Mouse (Mus musculus) T-helper 2 cell (primary cell): ENCODE data around the gene Zmiz1.

Experiments
- in situ Hi-C: fragments of 300-600 bp; cut with MboI, MseI; formaldehyde crosslinking; loops from one replicate; pipeline ENCODE4 v1.15.1; 2025; ENCODE audit warnings: high pct_unique_total_duplicates

Gene Zmiz1

DNA sequence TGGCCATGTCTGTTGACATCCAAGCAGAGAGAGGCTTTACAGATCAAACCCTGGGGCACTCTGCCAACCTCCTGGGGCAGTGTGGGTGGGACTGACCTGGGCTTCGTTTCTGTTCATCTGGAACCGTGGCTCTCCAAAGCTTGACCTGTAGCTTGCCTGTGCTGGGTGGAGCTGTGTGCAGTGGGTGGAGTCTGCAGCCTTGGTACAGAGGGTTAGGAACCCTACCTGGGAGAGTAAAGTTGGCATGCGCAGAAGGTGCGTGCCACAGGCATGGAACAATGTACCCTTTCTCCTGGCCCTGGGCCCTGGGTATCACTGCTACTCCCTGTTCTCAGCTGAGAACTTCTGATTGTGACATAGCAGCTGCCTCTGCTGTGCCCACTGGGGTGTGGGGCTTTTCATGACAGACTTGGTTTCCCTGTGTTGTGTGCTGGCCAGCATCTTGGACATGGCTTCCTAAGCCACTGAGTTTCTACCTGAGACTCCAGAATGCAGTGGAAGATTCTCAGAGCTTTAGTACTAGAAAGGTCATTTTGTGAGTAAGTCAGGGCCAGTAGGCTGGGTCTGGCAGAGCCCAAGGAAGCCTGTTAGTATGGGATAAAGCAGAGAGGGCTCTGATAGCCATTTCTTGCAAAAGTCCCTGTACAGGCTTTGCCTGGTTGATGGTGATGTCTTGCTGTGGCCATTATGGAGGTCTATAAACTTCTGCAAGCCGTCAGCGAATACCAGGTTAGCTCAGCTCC lies 30.5 kb downstream of the Zmiz1 start:
- in situ Hi-C loops: no loop called here

DNA sequence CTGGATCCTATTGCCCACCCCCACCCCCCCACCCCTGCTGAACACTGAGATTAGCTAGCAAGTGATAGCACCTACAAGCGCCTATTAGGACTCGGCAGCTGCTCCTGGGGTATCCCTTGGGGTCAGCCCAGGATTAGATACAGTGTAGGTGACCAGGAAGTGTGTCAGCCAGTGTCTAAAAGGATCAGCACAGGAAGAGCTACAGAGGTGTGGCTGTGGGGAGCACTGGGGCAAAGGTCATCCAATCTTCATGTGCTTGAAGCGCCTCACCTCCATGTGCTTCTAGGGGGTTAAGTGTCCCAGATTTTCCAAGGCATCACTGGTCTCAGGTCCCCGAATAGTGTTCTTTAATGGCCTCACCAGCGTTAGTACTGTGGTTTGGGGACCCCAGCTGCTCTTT lies 33.0 kb downstream of the Zmiz1 start:
- in situ Hi-C loops: no loop called here

- in situ Hi-C loops: no loop called here
Observed at GRCm38 (mm10) chr14:25492567-25493279, 33.7 kb downstream of the Zmiz1 start.

DNA sequence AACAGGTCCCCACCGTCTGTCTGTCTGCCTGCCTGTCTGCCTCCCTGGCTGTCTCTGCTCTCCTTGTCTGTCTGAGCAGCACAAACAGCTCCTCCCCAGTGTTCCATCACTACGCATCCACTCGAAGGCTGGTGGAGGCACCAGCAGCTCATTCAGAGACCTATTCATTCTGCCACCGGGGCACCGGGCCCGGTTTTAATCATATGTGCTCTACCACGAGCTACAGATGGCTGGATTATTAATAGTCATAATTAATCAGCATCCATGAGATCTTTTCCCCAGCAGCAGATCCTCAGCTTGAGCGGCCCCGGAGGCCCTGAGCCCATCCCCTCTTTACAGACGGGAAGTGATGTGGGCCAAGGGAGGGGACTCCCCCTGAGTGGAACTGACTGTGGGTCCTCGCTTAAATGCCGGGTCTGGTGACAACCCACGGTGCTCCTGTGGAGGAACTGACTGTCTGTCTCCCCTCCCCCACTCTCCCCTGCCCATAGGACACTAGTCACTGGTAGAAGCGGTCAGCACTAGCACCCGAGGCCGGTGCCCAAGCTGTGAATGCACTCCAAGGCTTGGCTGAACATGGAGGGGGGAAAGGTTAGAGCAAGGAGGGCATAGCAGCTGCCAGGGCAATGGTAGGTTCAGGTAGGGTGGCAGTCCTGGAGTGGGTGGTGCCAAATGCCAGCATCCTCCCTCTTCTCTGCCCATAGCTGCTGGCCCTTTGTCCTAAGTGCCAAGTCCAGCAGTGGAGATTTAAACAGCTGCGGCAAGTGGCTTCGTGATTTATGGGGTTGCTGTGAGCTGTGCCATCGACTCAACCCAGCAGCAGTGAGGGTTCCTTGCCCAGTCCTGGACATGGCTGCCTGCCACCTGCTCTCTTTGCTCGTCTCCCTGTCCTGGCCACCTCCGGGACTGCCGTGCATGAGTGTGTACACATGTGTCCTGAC lies 34.6 kb downstream of the Zmiz1 start:
- in situ Hi-C loops: no loop called here

DNA sequence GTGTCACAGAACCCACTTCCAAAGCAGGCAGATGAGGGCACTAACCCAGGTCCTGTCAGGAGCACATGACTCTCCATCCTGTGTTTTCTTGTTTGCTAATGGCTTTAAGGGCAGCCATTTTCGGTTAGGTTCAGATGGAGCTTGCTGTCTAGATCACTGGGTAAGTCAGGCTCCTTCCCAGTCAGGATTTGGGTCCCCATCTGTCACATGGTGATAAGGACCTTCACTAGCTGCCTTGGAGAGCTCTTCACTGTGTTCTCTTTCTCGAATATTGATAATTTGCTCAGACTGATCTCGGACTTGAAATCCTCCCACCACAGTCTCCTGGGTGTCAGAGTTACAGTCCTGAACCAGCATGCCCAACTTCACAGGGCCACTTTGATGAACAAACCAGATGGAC lies 35.8 kb downstream of the Zmiz1 start:
- in situ Hi-C loops: no loop called here

DNA sequence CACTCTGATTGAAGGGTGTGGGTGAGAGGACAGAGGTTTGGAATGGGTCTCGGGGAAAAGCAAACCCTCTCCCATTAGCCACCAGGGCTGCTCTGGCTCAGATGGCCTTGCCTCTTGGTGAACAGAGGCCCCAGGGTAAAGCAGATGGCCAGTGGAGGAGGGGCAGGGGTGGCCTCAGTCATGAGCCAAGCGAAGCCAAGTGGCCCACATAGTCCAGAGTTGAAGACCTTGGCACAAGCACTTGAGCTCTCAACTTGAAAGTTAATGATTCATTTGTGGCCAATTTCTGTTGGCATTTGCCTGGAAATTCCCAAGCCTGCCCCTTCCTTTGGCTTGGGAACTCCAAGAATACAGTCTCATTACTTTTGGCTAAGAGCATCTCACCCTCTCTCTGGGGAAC lies 37.1 kb downstream of the Zmiz1 start:
- in situ Hi-C loops: no loop called here

DNA sequence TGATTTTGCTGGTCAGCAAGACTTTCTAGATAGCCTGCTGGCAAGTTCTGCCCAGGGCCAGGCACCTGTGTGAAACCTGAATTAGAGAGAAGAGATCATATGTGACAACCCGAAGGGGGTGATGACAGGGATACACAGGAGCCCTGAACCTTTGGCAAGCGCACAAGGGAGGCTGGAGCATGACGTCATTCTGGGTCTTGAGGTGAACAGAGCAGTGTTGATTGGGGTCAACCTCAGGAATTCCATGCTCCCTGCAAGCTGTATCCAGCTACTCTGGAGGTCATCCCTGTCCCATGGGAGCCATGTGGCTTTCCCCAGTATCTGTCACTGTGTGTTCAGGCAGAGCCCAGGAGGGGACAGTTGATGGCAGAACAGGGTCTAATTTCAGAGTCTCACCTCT lies 38.0 kb downstream of the Zmiz1 start:
- in situ Hi-C loops: no loop called here

- in situ Hi-C loops: no loop called here
Observed at GRCm38 (mm10) chr14:25497596-25497995, 38.6 kb downstream of the Zmiz1 start.

GRCm38 (mm10) chr14:25498367-25498766 lies 39.4 kb downstream of the Zmiz1 start:
- in situ Hi-C loops: no loop called here

DNA sequence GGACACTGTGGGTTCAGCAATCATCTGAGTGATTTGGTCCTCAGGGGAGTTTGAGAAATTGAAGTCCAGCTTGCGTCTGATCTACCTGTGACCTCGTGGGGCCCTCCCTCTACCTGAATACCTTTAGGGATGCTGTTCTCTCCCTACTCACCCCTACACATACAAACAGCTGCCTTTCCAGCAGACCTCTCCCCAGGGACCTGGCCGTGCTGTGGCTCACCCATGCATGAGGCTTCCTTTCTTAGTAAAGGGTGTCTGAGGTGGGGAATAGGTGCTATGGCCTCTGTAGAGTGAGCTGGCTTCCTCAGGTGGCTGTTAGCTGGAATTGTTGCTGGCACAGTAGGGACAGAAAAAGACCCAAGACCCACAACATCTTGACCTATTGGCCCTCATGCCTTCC lies 40.5 kb downstream of the Zmiz1 start:
- in situ Hi-C loops: no loop called here

GRCm38 (mm10) chr14:25500511-25501120 lies 41.6 kb downstream of the Zmiz1 start:
- in situ Hi-C loops: no loop called here

DNA sequence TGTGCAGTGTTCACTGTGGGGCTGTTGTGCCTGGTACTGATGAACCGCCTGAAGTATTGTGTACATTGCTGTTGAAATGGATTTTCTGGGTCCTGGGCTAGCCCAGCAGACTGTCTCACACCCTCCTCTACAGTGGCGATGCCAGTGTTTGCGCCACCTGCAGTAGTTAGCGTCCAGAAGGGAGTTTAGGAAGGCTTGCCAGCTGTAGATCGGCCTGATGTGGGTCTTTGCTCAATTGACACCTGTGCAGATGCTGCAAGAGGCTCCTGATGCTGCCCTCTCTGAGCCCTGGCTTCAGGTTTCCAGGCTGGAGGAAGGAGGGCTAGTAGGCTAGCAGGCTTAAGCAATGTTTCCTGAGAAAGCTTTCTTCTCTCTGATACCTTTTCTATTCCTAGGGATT lies 42.5 kb downstream of the Zmiz1 start:
- in situ Hi-C loops: no loop called here

DNA sequence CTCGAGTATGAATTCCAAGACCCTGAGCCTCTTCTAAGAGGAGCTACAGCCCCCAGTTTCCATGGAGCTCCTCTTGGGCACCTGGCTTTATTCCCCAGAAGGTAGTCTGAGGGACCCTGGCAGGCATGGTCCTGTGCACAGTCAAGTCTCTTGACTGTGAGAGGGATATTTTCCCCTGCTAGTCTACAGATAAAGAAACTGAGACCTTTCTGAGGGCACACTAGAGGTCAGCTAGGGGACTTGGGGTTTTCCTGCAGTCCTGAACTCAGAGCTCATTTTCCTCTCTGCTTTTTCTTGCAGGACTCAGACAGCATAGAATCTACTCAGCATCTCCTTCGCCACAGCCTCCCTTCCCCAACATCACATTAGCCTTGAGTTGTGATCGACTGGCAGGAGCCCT lies 43.4 kb downstream of the Zmiz1 start:
- in situ Hi-C loops: no loop called here

GRCm38 (mm10) chr14:25504241-25504640 lies 45.3 kb downstream of the Zmiz1 start:
- in situ Hi-C loops: no loop called here

GRCm38 (mm10) chr14:25505201-25505671 lies 46.3 kb downstream of the Zmiz1 start:
- in situ Hi-C loops: no loop called here

GRCm38 (mm10) chr14:25508111-25508756 lies 49.2 kb downstream of the Zmiz1 start:
- in situ Hi-C loops: no loop called here

- in situ Hi-C loops: no loop called here
Observed at GRCm38 (mm10) chr14:25508757-25509139, 49.8 kb downstream of the Zmiz1 start.

DNA sequence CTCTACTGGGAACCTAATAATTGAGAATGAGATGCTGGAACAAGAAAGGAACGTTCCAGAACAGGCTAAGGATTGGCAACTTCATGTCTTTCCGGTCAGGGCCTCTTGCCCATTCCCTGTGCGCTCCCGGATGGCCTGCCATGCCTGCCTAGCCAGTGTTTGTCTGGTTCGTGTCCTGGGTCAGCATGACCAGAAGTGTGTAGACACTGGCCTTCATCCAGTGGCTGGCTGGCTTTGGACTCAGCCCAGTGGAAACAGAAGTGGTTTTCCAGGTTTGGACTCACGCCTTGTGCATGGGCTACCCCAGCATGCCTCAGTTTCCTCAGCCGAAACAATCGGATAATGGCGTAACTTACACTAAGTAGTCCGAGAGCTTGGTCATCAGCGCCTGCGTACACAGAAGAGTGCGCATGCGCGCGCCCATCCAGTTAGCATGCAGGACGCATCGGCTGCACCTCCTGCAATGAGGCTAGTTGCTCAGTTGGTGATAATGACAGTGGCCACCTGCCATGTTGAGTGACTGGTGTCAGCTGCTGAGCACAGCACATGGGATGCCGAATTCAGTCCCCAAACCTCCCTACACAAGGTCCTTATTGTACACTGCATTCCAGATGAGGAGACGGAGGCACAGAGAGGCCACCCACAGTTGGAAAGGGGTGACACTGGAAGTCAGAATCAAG lies 50.6 kb downstream of the Zmiz1 start:
- in situ Hi-C loops: no loop called here

DNA sequence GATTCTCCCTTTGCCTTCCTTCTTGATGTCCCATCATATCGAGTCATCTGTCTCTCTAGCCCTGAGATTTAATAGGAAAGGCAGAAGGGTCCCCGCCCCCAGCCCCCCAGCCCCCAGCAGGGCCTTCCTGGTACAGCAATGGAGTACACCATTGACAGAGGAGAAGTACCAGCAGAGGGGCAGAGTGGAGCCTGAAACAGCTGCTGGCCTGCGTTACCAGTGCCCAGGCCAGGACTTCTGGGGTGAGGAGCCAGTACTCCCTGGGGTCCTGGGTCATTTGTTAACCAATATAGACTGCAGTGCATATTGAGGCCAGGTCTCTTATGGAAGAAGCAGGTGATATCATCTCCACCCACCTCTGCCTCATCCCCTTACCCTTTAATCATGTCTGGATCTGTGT lies 51.4 kb downstream of the Zmiz1 start:
- in situ Hi-C loops: no loop called here

DNA sequence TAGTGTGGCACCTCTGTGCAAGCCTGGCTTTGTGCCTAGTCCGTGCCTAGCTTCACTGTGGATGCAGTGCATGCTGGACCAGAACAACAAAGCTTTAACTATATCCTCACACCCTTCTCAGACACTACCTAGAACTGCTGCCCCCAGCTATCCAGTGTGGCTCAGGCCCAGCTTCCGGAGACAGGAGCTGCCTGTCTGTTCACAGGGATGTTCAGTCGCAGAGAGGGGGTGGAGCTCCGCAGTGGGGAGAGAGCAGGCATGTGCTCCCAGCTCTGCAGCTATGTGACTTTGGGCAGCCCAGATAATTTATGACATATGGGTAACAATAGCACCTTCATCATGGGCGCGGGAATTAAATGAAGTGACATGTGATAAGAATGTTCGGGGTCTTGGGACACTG lies 52.0 kb downstream of the Zmiz1 start:
- in situ Hi-C loops: no loop called here

DNA sequence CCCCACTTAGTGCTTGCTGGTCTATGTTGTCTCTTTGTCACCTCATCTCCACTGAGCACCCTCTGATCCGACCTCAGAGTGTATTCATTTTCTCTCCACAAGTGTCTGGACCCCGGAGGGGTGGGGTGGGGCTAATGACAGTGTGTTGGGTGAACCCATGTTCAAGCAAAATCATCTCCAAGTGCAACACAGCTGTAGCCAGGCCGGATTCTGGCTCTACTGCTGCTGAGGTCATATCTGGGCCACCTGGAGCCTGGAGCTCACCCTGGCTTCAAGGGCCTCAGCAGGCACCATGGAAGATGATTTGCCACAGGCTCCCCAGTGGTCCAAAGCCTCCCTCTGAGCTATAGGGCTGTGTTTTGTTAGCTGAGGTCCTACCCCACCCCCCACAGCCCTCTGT lies 52.6 kb downstream of the Zmiz1 start:
- in situ Hi-C loops: no loop called here
